In the genomic region with DNA sequence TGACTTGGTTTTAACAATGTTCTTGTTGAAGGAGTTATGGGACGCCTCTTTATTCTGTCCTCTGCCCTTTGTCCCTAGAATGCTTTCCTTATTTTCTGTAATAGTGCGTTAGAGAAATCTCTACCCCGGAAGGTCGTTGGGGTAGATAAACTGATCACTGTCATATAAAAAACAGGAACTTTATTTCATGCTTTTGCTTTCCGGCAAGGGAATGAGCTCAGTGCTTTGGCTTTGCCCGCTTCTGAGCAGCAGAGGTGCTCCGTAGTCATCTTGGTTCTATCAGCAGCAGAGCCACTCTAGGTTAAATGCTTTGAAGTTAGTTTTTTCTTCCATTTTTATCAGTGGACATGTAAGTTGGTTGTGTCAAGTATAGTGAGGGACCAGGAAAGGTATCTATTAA, we compare ENCODE assay signal across 15 mouse cellular contexts.
"Had no signal": no experiment of that assay in that cellular context is flagged by ENCODE, and none has a peak within 500 bp of the region (broad histone marks: within the 10 kb centered on the region; RNA-seq: fewer than 3 reads in every experiment).

No protein-coding gene starts in this region.

- ATAC-seq: hindbrain, postnatal 0 days; intestine, embryonic 16.5 days; liver, embryonic 12.5 days had no signal

- DNase-seq: gastrocnemius, adult 2 months; gastrocnemius, postnatal 10 days; gastrocnemius, postnatal 25 days; heart, adult 18-20 months; heart, postnatal 10 days; heart, postnatal 4 days; kidney, adult 11 months; kidney, adult 8-10 months; kidney, postnatal 25 days; layer of hippocampus, adult 9-11 months; layer of hippocampus, postnatal 36 days; left cerebral cortex, postnatal 4 days had no signal
